Mouse (Mus musculus): ENCODE data around the gene Mdga1. TPM values are rescaled to one million over a fixed set of nuclear protein-coding genes. Genes with fewer than 3 reads are reported as not detected.
A peak's percentile ranks its signal among the peaks of the same experiment; 100 is the strongest.
"Not testable (repeated sequence)": the region's sequence is repeated elsewhere in the genome, so short reads cannot be mapped to it uniquely, and the experiment has no call there.

The Mdga1 gene
- total RNA-seq, 2 experiments from 2014 or later: 56.9 to 68.0 TPM

- DNase-seq (ENCODE audit: extremely low spot score in 1 of 2, low spot score in 1 of 2): no peak
These were observed 151.5 kb downstream of the Mdga1 start for GRCm38 (mm10) chr17:29818264-29818945.

- no peak for DNase-seq (ENCODE audit: extremely low spot score in 1 of 2, low spot score in 1 of 2)
These were observed 155.1 kb downstream of the Mdga1 start for GRCm38 (mm10) chr17:29814758-29815157.

GRCm38 (mm10) chr17:29813328-29813727, 156.6 kb downstream of the Mdga1 start:
- DNase-seq (ENCODE audit: extremely low spot score in 1 of 2, low spot score in 1 of 2): no peak

DNA sequence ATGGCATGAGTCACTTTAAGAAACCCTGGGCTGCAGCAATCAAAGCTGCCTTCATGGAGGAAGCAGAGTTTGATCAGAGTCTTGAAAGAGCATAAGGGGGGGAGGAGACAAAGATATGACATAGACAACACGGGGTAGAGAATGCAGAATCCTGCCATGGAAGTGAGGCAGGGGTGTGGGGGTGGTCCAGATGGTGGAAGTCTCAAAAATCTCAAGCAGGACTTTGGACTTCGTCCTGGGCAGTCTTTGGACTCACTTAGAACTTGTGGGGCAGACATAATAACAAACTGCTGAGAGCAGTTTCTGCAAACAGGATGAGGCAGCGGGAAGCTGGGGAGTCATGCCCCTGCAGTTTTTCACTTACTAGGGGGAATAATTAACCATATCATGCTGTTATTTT, 166.3 kb downstream of the Mdga1 start:
- no peak for DNase-seq (ENCODE audit: extremely low spot score in 1 of 2, low spot score in 1 of 2)

DNA sequence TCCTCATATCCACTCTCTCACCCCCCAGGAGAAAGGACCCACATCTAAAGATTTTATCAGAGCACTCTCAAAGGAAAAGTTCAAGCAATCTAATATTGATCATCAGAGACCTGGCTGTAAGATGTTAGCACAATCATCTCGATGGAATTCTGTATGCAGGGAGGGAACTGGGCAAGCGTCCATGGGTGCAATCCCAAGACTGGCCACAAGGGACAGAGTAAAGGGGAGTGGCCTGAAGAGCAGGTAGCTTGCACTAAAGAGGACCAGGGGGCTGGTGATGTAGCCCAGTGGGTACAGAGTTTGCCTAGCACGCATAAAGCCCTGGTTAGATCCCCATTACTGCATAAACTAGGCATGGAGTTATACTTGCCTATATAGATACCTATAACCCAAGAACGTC, 168.5 kb downstream of the Mdga1 start:
- DNase-seq (ENCODE audit: extremely low spot score in 1 of 2, low spot score in 1 of 2): peak; percentile 38 to 74

GRCm38 (mm10) chr17:29800096-29800455, 169.8 kb downstream of the Mdga1 start:
- DNase-seq (ENCODE audit: extremely low spot score in 1 of 2, low spot score in 1 of 2): no peak

GRCm38 (mm10) chr17:29799398-29800095, 170.3 kb downstream of the Mdga1 start:
- no peak for DNase-seq (ENCODE audit: extremely low spot score in 1 of 2, low spot score in 1 of 2)

DNA sequence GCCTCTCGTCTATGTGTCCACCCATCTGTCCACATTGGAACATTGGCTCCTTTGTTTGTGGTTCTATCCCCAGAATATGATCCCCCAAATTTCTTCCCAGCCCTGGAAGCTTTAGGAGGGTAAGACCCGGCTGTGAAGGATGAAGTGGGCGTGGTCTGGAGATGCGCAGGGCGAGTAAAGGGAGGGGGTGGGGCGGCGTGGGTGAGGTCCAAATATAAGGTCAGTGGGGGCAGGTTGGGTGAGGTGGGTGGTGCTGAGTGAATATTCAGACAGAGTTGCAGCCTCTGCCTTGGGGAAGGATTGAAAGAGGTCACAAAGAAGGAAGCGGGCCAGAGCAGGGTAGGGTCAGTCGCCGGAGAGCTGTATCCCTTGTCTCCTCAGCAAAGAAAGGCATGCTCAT, 171.7 kb downstream of the Mdga1 start:
- DNase-seq (ENCODE audit: extremely low spot score in 1 of 2, low spot score in 1 of 2): no peak

GRCm38 (mm10) chr17:29796787-29797186, 173.1 kb downstream of the Mdga1 start:
- DNase-seq (ENCODE audit: extremely low spot score in 1 of 2, low spot score in 1 of 2): no peak

DNA sequence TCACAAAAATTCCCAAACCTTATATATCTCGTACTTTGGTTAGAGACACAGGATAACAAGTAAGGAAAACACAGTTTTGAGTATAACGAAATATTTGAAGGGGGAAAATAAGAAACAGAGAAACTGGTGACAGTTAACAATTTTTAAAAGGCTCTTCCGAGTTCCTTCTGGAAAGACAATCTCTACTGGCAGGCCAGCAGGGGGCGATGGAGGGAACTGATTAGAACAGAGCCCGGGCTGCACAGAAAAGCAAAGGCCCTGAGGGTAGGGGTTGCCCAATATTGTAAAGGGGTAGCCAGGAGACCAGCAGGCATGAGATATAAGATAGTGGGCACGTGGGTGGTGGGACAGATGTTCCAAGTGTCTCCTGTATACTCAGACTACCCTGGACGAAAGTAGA, 173.8 kb downstream of the Mdga1 start:
- DNase-seq (ENCODE audit: extremely low spot score in 1 of 2, low spot score in 1 of 2): peak; percentile 73 to 95

GRCm38 (mm10) chr17:29795050-29795770, 174.7 kb downstream of the Mdga1 start:
- DNase-seq (ENCODE audit: extremely low spot score in 1 of 2, low spot score in 1 of 2): peak in 1 of 2 experiments; percentile 27

GRCm38 (mm10) chr17:29791531-29792050, 178.3 kb downstream of the Mdga1 start:
- no peak for DNase-seq (ENCODE audit: extremely low spot score in 1 of 2, low spot score in 1 of 2)

DNA sequence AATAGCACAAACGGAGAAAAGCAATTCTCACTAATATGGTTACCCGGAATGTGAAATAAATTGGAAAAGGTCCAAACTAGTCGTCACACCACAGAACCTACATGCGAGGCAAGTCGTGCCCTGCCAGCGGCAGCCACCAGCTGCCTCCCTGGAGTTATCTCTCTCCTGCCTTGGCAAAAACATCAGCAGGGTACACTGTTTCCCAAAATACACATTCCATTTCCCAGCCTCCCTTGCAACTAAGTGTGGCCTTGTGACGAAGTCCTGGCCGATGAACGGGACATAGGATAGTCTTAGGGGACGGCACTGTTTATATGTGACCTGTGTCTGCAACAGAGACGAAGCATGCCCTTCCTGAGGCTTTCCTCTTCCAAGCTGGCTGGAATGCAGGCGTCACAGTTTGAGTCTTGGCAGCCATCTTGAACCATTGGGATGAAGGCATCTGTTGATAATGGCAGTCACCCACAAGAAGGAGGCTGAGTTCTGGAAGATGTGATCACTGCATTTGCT, 179.6 kb downstream of the Mdga1 start:
- no peak for DNase-seq (ENCODE audit: extremely low spot score in 1 of 2, low spot score in 1 of 2)

GRCm38 (mm10) chr17:29789715-29790114, 180.2 kb downstream of the Mdga1 start:
- no peak for DNase-seq (ENCODE audit: extremely low spot score in 1 of 2, low spot score in 1 of 2)

GRCm38 (mm10) chr17:29788573-29788972, 181.3 kb downstream of the Mdga1 start:
- DNase-seq (ENCODE audit: extremely low spot score in 1 of 2, low spot score in 1 of 2): no peak

GRCm38 (mm10) chr17:29784820-29785219, 185.1 kb downstream of the Mdga1 start:
- DNase-seq (ENCODE audit: extremely low spot score in 1 of 2, low spot score in 1 of 2): no peak

DNA sequence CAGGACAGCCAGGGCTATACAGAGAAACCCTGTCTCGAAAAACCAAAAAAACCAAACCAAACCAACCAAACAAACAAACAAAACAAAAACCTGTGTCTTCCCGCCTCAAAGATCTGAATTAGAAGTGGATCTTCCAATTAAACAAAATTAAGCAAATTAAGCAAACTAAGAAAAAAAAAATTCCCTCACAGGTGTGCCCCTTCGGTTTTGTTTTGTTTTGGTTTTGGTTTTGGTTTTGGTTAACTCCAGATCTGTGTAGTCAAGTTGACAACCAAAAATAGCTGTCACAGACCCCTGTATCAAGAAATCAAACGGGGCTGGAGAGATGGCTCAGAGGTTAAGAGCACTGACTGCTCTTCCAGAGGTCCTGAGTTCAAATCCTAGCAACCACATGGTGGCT, 188.4 kb downstream of the Mdga1 start:
- not testable (repeated sequence) for DNase-seq (ENCODE audit: extremely low spot score in 1 of 2, low spot score in 1 of 2)

GRCm38 (mm10) chr17:29778021-29778420, 191.9 kb downstream of the Mdga1 start:
- DNase-seq (ENCODE audit: extremely low spot score in 1 of 2, low spot score in 1 of 2): no peak

Measured in layer of hippocampus, postnatal 25 days (tissue).